Mouse (Mus musculus) thymus, postnatal 10 days (tissue): Measurements from ENCODE around the gene Gm9999.
"Not testable (repeated sequence)": the region's sequence is repeated elsewhere in the genome, so short reads cannot be mapped to it uniquely, and the experiment has no call there.

ENCODE experiments used
- DNase-seq, 2 experiments: peaks; one replicate each; pipeline ENCODE4 v3.0.0; 2021; ENCODE audit warnings: low spot score in 2 of 2

Gm9999 gene

DNA sequence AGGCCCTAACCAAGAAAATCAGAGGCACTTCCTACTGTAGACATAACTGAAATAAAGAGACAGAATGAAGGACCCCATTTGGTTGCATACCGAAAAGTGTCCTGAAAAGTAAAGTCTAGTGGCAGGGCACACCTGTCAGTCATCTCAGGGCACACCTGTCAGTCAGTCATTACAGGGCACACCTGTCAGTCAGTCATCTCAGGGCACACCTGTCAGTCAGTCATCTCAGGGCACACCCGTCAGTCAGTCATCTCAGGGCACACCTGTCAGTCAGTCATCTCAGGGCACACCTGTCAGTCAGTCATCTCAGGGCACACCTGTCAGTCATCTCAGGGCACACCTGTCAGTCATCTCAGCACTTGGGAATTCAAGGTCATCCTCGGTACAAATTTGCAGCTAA lies 43.5 kb downstream of the Gm9999 start:
- DNase-seq: not testable (repeated sequence)

DNA sequence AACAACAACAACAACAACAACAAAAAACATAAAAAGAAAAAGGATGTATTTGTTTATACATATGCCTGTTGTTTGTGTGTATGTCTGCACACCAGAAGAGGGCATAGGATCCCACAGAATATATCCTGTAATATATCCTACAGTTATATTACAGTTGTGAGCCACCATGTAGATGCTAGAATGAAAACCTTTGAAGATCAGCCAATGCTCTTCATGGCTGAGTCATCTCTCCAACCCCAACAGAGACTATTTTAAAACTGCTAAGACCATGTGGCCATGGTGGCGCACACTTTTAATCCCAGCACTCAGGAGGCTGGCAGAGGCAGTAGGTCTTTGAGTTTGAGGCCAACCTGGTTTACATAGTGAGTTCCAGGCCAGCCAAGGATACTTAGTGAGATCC lies 44.1 kb downstream of the Gm9999 start:
- DNase-seq: no peak

DNA sequence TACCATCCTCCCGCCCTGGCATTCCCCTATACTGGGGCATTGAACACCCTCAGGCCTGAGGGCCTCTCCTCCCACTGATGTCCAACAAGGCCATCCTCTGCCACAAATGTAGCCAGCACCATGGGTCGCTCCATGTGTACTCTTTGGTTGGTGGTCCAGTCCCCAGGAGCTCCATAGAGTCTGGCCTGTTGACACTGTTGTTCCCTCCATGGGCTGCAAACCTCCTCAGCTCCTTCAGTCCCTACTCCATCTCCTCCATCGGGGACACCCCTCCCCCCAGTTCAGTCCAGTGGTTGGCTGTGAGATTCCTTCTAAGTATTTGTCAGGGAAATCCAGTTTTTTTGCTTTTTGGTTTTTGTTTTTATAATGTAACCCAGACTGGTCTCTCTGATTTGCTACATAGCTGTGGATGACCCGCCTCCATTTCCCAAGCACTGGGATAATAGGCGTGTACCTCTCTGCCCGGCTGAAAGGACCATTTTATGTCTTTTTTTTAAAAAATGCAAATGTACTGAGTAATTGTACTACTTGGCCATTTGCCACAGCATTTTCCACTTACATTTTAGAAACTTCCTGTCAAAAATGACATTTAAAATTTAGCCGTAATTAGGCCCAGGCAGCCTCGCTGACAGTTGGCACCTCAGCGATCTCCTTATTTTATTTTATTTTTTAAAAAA lies 47.3 kb downstream of the Gm9999 start:
- DNase-seq: no peak

GRCm38 (mm10) chr7:47031371-47031770 lies 48.0 kb downstream of the Gm9999 start:
- DNase-seq: no peak

- no peak for DNase-seq
These were observed 51.5 kb downstream of the Gm9999 start for GRCm38 (mm10) chr7:47034785-47035384.

DNA sequence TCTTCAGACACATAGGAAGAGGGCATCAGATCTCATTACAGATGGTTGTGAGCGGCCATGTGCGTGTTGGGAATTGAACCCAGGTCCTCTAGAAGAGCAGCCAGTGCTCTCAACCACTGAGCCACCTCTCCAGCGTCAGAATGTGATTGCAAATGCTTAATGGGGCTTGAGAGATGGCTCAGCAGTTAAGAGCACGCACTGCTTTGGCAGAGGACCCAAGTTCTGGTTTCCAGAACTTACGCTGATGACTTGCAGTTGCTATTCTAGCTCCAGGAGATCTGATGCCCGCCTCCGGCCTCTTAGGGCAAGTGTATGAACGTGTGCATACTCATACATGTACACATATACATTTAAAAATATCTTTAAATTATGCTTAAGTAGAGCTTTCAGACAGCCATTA lies 52.0 kb downstream of the Gm9999 start:
- no peak for DNase-seq
